Mouse (Mus musculus): Measurements from ENCODE around the gene Nckap5.
"Not testable (repeated sequence)": the region's sequence is repeated elsewhere in the genome, so short reads cannot be mapped to it uniquely, and the experiment has no call there.

DNA sequence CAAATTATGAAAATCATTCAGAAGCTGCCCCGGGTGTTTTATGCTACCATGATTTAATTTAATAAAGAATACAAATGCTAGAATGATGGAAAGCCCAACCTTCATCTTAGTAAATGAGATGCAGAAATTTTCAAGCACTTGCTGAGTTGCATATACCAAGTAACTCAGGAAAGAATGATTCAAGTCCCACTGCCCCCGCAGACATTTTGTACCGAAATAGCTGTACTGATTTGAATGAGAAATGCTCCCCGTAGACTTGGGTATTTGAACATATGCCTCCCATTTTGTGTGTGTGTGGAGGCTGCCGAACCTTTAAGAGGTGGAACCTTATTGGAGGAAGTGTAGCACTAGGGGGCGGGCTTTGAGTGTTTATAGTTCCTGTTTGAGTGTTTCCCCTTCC, 56.7 kb downstream of the Nckap5 start:
- TF ChIP-seq CTCF (IDR thresholded peaks at IDR 0.05 in 2 of 3, conservative IDR thresholded peaks at IDR 0.05 in 1 of 3; ENCODE audit: control insufficient read depth in 1 of 3, insufficient read depth in 1 of 3, low read depth in 2 of 3, low read length in 3 of 3, poor library complexity in 1 of 3, severe bottlenecking in 1 of 3); MAFK (IDR thresholded peaks at IDR 0.05; ENCODE audit: borderline replicate concordance, low read depth, low read length); CHD2 (IDR thresholded peaks at IDR 0.05; ENCODE audit: low read length); E2F4 (IDR thresholded peaks at IDR 0.05; ENCODE audit: borderline replicate concordance, low read depth, low read length); MYC (IDR thresholded peaks at IDR 0.05; ENCODE audit: low read depth, low read length); RAD21 (IDR thresholded peaks at IDR 0.05; ENCODE audit: low read depth, low read length); EP300 (IDR thresholded peaks at IDR 0.05; ENCODE audit: low read depth in 1 of 2, low read length in 2 of 2); USF1 (IDR thresholded peaks at IDR 0.05; ENCODE audit: low read depth, low read length): not testable (repeated sequence)

All from MEL (cell line).